In the genomic region with DNA sequence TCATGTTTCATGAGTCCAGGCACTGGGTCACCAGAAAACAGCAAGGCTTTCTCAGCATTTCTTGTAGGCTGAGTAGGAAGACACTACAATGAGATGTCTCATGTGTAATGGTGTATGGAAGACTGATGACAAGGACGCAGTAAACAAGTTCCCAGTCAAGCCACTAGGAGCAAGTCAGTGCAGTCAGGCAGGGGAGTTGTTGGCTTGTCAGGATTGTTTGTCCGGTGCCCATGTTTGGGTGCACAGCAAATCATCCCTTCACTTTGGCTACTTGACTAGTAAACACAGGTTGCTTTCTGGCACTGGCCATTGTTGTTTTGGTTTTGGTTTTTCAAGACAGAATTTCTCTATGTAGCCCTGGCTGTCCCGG, we compare ENCODE assay signal across 17 mouse cellular contexts. TPM values are rescaled to one million over a fixed set of nuclear protein-coding genes. Genes with fewer than 3 reads are reported as not detected.
DNase-seq lines count a peak whose midpoint lies in the region; ATAC-seq and TF ChIP-seq lines count a peak whose summit lies in the region.
"Had no signal": no experiment of that assay in that cellular context is flagged by ENCODE, and none has a peak within 500 bp of the region (broad histone marks: within the 10 kb centered on the region; RNA-seq: fewer than 3 reads in every experiment).

No protein-coding gene starts in this region.

- no peaks in the 10 kb centered on the region for H3K9me3 ChIP-seq in kidney, postnatal 0 days (replicated peaks; ENCODE audit: low read length)
- H3K9me3 ChIP-seq: embryonic facial prominence, embryonic 13.5 days; heart, embryonic 15.5 days; liver, embryonic 13.5 days; midbrain, embryonic 12.5 days had no signal

- H3K9ac ChIP-seq in kidney, postnatal 0 days (ENCODE audit: low read depth, low read length): no peak overlapping the region
- H3K9ac ChIP-seq: embryonic facial prominence, embryonic 13.5 days; heart, embryonic 15.5 days; liver, embryonic 13.5 days; midbrain, embryonic 12.5 days had no signal

- H3K4me1 ChIP-seq in kidney, postnatal 0 days (replicated peaks; ENCODE audit: insufficient read depth, low read length): no peaks in the 10 kb centered on the region; the same call in 1 of the 2 replicates
- H3K4me1 ChIP-seq: heart, embryonic 15.5 days; liver, embryonic 13.5 days; midbrain, embryonic 12.5 days had no signal

- H3K27ac ChIP-seq in kidney, postnatal 0 days: no peak overlapping the region
- H3K27ac ChIP-seq: embryonic facial prominence, embryonic 13.5 days; heart, embryonic 15.5 days; liver, embryonic 13.5 days; midbrain, embryonic 12.5 days had no signal

- no peaks in the 10 kb centered on the region for H3K79me2 ChIP-seq in myocyte (ENCODE audit: control insufficient read depth, insufficient read depth)

- TF ChIP-seq CTCF in kidney, postnatal 0 days (IDR thresholded peaks at IDR 0.05; ENCODE audit: low read depth): peak; percentile 40; the same call in 1 of the 2 replicates

- intact Hi-C loops in heart, postnatal 25 days (cut with DNase I): no loop called here

- H3K36me3 ChIP-seq in kidney, postnatal 0 days (ENCODE audit: insufficient read depth, low read length): 0 out of 2 replicates have a peak, but pooled peaks cover 2% of the 10 kb centered on the region
- H3K36me3 ChIP-seq in myocyte (ENCODE audit: control insufficient read depth, insufficient read depth): peaks cover 6% of the 10 kb centered on the region

- no peak overlapping the region for H3ac ChIP-seq in myocyte (ENCODE audit: control insufficient read depth, insufficient read length)

- H3K4me2 ChIP-seq in kidney, postnatal 0 days (ENCODE audit: low read length): no peak overlapping the region
- no peak overlapping the region for H3K4me2 ChIP-seq in myocyte (ENCODE audit: low read depth)
- H3K4me2 ChIP-seq: embryonic facial prominence, embryonic 13.5 days; heart, embryonic 15.5 days; liver, embryonic 13.5 days; midbrain, embryonic 12.5 days had no signal

- 0 out of 2 replicates have a peak, but pooled peaks have one; percentile 14 for ATAC-seq in kidney, postnatal 0 days (replicated peaks; ENCODE audit: low FRiP score, low read depth)
- ATAC-seq: inflammation-experienced regulatory T-cells, adult 6 months had no signal

- TF ChIP-seq POLR2A in myocyte (IDR thresholded peaks at IDR 0.05; ENCODE audit: insufficient read length, low read depth): no peak

- WGBS in kidney, postnatal 0 days: 61% methylated on average over 3 of the region's 3 CpGs

- peak; percentile 81 for DNase-seq in heart, adult 11 months
- DNase-seq in heart, postnatal 25 days (ENCODE audit: low spot score): no peak
- peak; percentile 61 for DNase-seq in kidney, postnatal 0 days (ENCODE audit: low spot score)
- no peak for DNase-seq in kidney, postnatal 36 days
- peak; percentile 16 for DNase-seq in ZHBTc4 (ENCODE audit: low read depth, low spot score)
- DNase-seq in thymus, postnatal 25 days: no peak
- DNase-seq: cerebellum, adult 8-10 months; gastrocnemius, postnatal 14 days; kidney, postnatal 25 days; liver, embryonic 13.5 days; spleen, adult 18-20 months; thymus, adult 18-20 months had no signal

- no peak overlapping the region for H3K4me3 ChIP-seq in kidney, postnatal 0 days (replicated peaks; ENCODE audit: low read depth, low read length)
- H3K4me3 ChIP-seq in myocyte: no peak overlapping the region
- H3K4me3 ChIP-seq: embryonic facial prominence, embryonic 13.5 days; heart, embryonic 15.5 days; liver, embryonic 13.5 days; midbrain, embryonic 12.5 days had no signal

- H3K27me3 ChIP-seq in kidney, postnatal 0 days (ENCODE audit: insufficient read depth, low read length): no peaks in the 10 kb centered on the region
- no peaks in the 10 kb centered on the region for H3K27me3 ChIP-seq in myocyte (ENCODE audit: control insufficient read depth, insufficient read depth, insufficient read length)
- H3K27me3 ChIP-seq: embryonic facial prominence, embryonic 13.5 days; heart, embryonic 15.5 days; liver, embryonic 13.5 days; midbrain, embryonic 12.5 days had no signal

TF ChIP-seq in myocyte, 11 proteins besides CTCF, POLR2A, EP300 and RAD21:
- peak; percentile 75 for TF ChIP-seq POLR2AphosphoS2 (IDR thresholded peaks at IDR 0.05; ENCODE audit: insufficient read length, low read depth)
- TF ChIP-seq CEBPB (IDR thresholded peaks at IDR 0.05; ENCODE audit: insufficient read depth, poor library complexity, severe bottlenecking): no peak
- TF ChIP-seq REST (IDR thresholded peaks at IDR 0.05; ENCODE audit: insufficient read depth, insufficient read length): no peak
- no peak for TF ChIP-seq E2F4 (IDR thresholded peaks at IDR 0.05; ENCODE audit: insufficient read depth)

RNA-seq across cellular contexts. Expression of a gene that starts 24.4 kb away (rescaled TPM):
- 1 to 10 TPM; 6.3 to 7.2 TPM for total RNA-seq in heart, postnatal 25 days (2021)
- 16.5 and 17.6 TPM in 2 replicates for polyA plus RNA-seq in kidney, postnatal 0 days (2015; fragmentation: Nextera tagmentation; extraction: Ambion mirVana)
- polyA plus RNA-seq in myocyte (2012; fragmentation: generic; extraction: Trizol): 10.6 TPM

RNA-seq across cellular contexts. Expression of a gene that starts 36.2 kb away (rescaled TPM):
- 1 to 10 TPM; 1.7 to 3.3 TPM for total RNA-seq in heart, postnatal 25 days (2021)
- polyA plus RNA-seq in kidney, postnatal 0 days (2015; fragmentation: Nextera tagmentation; extraction: Ambion mirVana): 6.2 and 8.9 TPM in 2 replicates
- 14.3 TPM for polyA plus RNA-seq in myocyte (2012; fragmentation: generic; extraction: Trizol)

Comparison
In these comparisons a context has a peak if more than half of its experiments do, and no peak if none do; other contexts are left out.
1. DNase-seq: peak in heart, adult 11 months (single experiment), kidney, postnatal 0 days (single experiment) and ZHBTc4 (single experiment); none in heart, postnatal 25 days (single experiment), kidney, postnatal 36 days (0 of 2) and thymus, postnatal 25 days (single experiment).